In the genomic region with DNA sequence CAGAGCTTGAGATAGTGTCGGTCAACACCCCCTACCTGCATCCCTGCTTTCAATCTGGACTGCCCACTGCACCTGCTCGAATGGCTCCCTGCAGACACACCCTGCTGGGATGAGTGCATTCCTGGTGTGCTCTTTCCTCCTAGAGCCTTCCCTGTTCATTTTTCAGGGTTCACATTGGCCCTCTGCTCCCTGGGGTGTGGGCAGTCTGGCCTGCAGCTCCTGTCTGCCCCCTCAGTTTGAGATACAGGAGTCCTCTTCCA, we compare ENCODE assay signal across 8 mouse cellular contexts. TPM values are rescaled to one million over a fixed set of nuclear protein-coding genes. Genes with fewer than 3 reads are reported as not detected.
DNase-seq lines count a peak whose midpoint lies in the region; ATAC-seq and TF ChIP-seq lines count a peak whose summit lies in the region.
"Had no signal": no experiment of that assay in that cellular context is flagged by ENCODE, and none has a peak within 500 bp of the region (broad histone marks: within the 10 kb centered on the region; RNA-seq: fewer than 3 reads in every experiment).

No protein-coding gene starts in this region.

- no peak overlapping the region for H3K27ac ChIP-seq in limb, embryonic 13.5 days
- H3K27ac ChIP-seq in limb, embryonic 10.5 days, result no peak overlapping the region
- H3K27ac ChIP-seq in embryonic facial prominence, embryonic 14.5 days (replicated peaks; ENCODE audit: low read depth, low read length), result no peak overlapping the region
- peak overlapping the region; percentile 28 for H3K27ac ChIP-seq in intestine, embryonic 15.5 days

- H3K4me3 ChIP-seq in limb, embryonic 13.5 days, result peak overlapping the region; percentile 57
- H3K4me3 ChIP-seq in limb, embryonic 10.5 days, result no peak overlapping the region
- H3K4me3 ChIP-seq in embryonic facial prominence, embryonic 14.5 days (ENCODE audit: low read depth, low read length), result 0 out of 2 replicates have a peak overlapping the region, but pooled peaks have one; percentile 68
- H3K4me3 ChIP-seq in intestine, embryonic 15.5 days (replicated peaks), result peak overlapping the region; percentile 62
- peak overlapping the region; percentile 39 for H3K4me3 ChIP-seq in myocyte

- no peaks in the 10 kb centered on the region for H3K79me2 ChIP-seq in myocyte (ENCODE audit: control insufficient read depth, insufficient read depth)

- WGBS in limb, embryonic 13.5 days, result 12% methylated on average over 2 of the region's 2 CpGs
- 27% methylated on average over 2 of the region's 2 CpGs for WGBS in limb, embryonic 10.5 days
- WGBS in embryonic facial prominence, embryonic 14.5 days, result 6% methylated on average over 2 of the region's 2 CpGs
- 7% methylated on average over 2 of the region's 2 CpGs for WGBS in intestine, embryonic 15.5 days

- no peak for TF ChIP-seq POLR2A in myocyte (IDR thresholded peaks at IDR 0.05; ENCODE audit: insufficient read length, low read depth)

- H3K4me1 ChIP-seq in limb, embryonic 13.5 days, result peaks cover 12% of the 10 kb centered on the region
- peaks cover 20% of the 10 kb centered on the region for H3K4me1 ChIP-seq in limb, embryonic 10.5 days
- H3K4me1 ChIP-seq in embryonic facial prominence, embryonic 14.5 days (ENCODE audit: control insufficient read depth, insufficient read depth, low read length), result peaks cover 11% of the 10 kb centered on the region; the same call in 1 of the 2 replicates
- 0 out of 2 replicates have a peak, but pooled peaks cover 9% of the 10 kb centered on the region for H3K4me1 ChIP-seq in intestine, embryonic 15.5 days (replicated peaks)

- no peaks in the 10 kb centered on the region for H3K9me3 ChIP-seq in limb, embryonic 13.5 days
- no peaks in the 10 kb centered on the region for H3K9me3 ChIP-seq in limb, embryonic 10.5 days (replicated peaks)
- no peaks in the 10 kb centered on the region for H3K9me3 ChIP-seq in embryonic facial prominence, embryonic 14.5 days (ENCODE audit: control insufficient read depth, low read length)
- no peaks in the 10 kb centered on the region for H3K9me3 ChIP-seq in intestine, embryonic 15.5 days

- peak overlapping the region; percentile 92; the same call in 1 of the 2 replicates for H3K4me2 ChIP-seq in limb, embryonic 13.5 days (replicated peaks)
- H3K4me2 ChIP-seq in embryonic facial prominence, embryonic 14.5 days (ENCODE audit: low read depth, low read length), result peak overlapping the region; percentile 96
- H3K4me2 ChIP-seq in intestine, embryonic 15.5 days (replicated peaks), result peak overlapping the region; percentile 88
- peak overlapping the region; percentile 75 for H3K4me2 ChIP-seq in myocyte (ENCODE audit: low read depth)

- no peak overlapping the region for H3K9ac ChIP-seq in limb, embryonic 13.5 days
- H3K9ac ChIP-seq in embryonic facial prominence, embryonic 14.5 days (ENCODE audit: low read depth, low read length), result peak overlapping the region; percentile 71; the same call in 1 of the 2 replicates
- H3K9ac ChIP-seq in intestine, embryonic 15.5 days, result peak overlapping the region; percentile 20; the same call in 1 of the 2 replicates

- DNase-seq in limb, embryonic 10.5 days (ENCODE audit: low spot score), result no peak
- no peak for DNase-seq in embryonic facial prominence, embryonic 14.5 days (ENCODE audit: low spot score)
- no peak for DNase-seq in frontal cortex, postnatal 14 days (ENCODE audit: low spot score in 2 of 2)

- no peak overlapping the region for H3ac ChIP-seq in myocyte (ENCODE audit: control insufficient read depth, insufficient read length)

- no peak for ATAC-seq in limb, embryonic 13.5 days (ENCODE audit: low FRiP score, low read depth)
- no peak for ATAC-seq in embryonic facial prominence, embryonic 14.5 days (ENCODE audit: low read depth)
- peak; percentile 67 for ATAC-seq in intestine, embryonic 15.5 days
- no peak for ATAC-seq in granulocyte monocyte progenitor cell, adult 5-6 weeks (replicated peaks; ENCODE audit: poor library complexity, severe bottlenecking)

- no peaks in the 10 kb centered on the region for H3K36me3 ChIP-seq in limb, embryonic 13.5 days
- no peaks in the 10 kb centered on the region for H3K36me3 ChIP-seq in limb, embryonic 10.5 days
- no peaks in the 10 kb centered on the region for H3K36me3 ChIP-seq in embryonic facial prominence, embryonic 14.5 days (ENCODE audit: control insufficient read depth, insufficient read depth, low read length)
- no peaks in the 10 kb centered on the region for H3K36me3 ChIP-seq in intestine, embryonic 15.5 days
- H3K36me3 ChIP-seq in myocyte (ENCODE audit: control insufficient read depth, insufficient read depth), result no peaks in the 10 kb centered on the region

- H3K27me3 ChIP-seq in limb, embryonic 13.5 days, result peaks cover 94% of the 10 kb centered on the region
- H3K27me3 ChIP-seq in limb, embryonic 10.5 days (ENCODE audit: low read depth, poor library complexity, severe bottlenecking), result peaks cover 97% of the 10 kb centered on the region
- H3K27me3 ChIP-seq in embryonic facial prominence, embryonic 14.5 days (replicated peaks; ENCODE audit: control insufficient read depth, insufficient read depth, low read length), result peaks cover 15% of the 10 kb centered on the region; the same call in 1 of the 2 replicates
- no peaks in the 10 kb centered on the region for H3K27me3 ChIP-seq in intestine, embryonic 15.5 days (replicated peaks)
- H3K27me3 ChIP-seq in myocyte (ENCODE audit: control insufficient read depth, insufficient read depth, insufficient read length), result no peaks in the 10 kb centered on the region

TF ChIP-seq in myocyte, 11 proteins besides CTCF, POLR2A, EP300 and RAD21:
- peak in 1 of 3 experiments; percentile 34 for TF ChIP-seq MYOG (IDR thresholded peaks at IDR 0.05; ENCODE audit: control insufficient read depth in 1 of 3, insufficient read depth in 1 of 3, insufficient read length in 2 of 3, low read depth in 2 of 3)
- TF ChIP-seq MYOD1 (IDR thresholded peaks at IDR 0.05; ENCODE audit: control insufficient read depth in 1 of 3, insufficient read length in 2 of 3, low read depth in 2 of 3), result peak in 1 of 3 experiments; percentile 24
- no peak for TF ChIP-seq SRF (IDR thresholded peaks at IDR 0.05; ENCODE audit: control insufficient read depth, insufficient read length, low read depth)
TF ChIP-seq in myocyte: peak in this region for 2.

RNA-seq across cellular contexts. Expression of gene Phf19, which starts 0.9 kb away (rescaled TPM):
- 1.6 and 2.6 TPM in 2 replicates for polyA plus RNA-seq in limb, embryonic 13.5 days (2015; fragmentation: Nextera tagmentation; extraction: Ambion mirVana)
- 0.50 and 0.60 TPM in 2 replicates for polyA plus RNA-seq in limb, embryonic 10.5 days (2016; fragmentation: Nextera tagmentation; extraction: Ambion mirVana)
- 10.8 and 12.2 TPM in 2 replicates for polyA plus RNA-seq in embryonic facial prominence, embryonic 14.5 days (2014; fragmentation: Nextera tagmentation; extraction: Ambion mirVana)
- 8.0 TPM in 2 replicates for polyA plus RNA-seq in intestine, embryonic 15.5 days (2015; fragmentation: Nextera tagmentation; extraction: Ambion mirVana)
- 4.3 TPM for polyA plus RNA-seq in myocyte (2012; fragmentation: generic; extraction: Trizol)
- 22.6 and 25.9 TPM in 2 replicates for total RNA-seq in granulocyte monocyte progenitor cell, adult 5-6 weeks (2014; fragmentation: Nextera tagmentation)
- total RNA-seq in granulocyte monocyte progenitor cell, adult 5-6 weeks (2017), result 5.9 and 7.9 TPM in 2 replicates

RNA-seq across cellular contexts. Expression of gene Psmd5, which starts 40.0 kb away (rescaled TPM):
- 101 and 102 TPM in 2 replicates for polyA plus RNA-seq in limb, embryonic 13.5 days (2015; fragmentation: Nextera tagmentation; extraction: Ambion mirVana)
- polyA plus RNA-seq in limb, embryonic 10.5 days (2016; fragmentation: Nextera tagmentation; extraction: Ambion mirVana), result 128 and 131 TPM in 2 replicates
- 92.3 and 102 TPM in 2 replicates for polyA plus RNA-seq in embryonic facial prominence, embryonic 14.5 days (2014; fragmentation: Nextera tagmentation; extraction: Ambion mirVana)
- 88.7 and 98.0 TPM in 2 replicates for polyA plus RNA-seq in intestine, embryonic 15.5 days (2015; fragmentation: Nextera tagmentation; extraction: Ambion mirVana)
- polyA plus RNA-seq in myocyte (2012; fragmentation: generic; extraction: Trizol), result 27.2 TPM
- total RNA-seq in granulocyte monocyte progenitor cell, adult 5-6 weeks (2014; fragmentation: Nextera tagmentation), result 64.4 and 67.3 TPM in 2 replicates
- 36.8 and 60.4 TPM in 2 replicates for total RNA-seq in granulocyte monocyte progenitor cell, adult 5-6 weeks (2017)

RNA-seq across cellular contexts. Expression of gene Cutal, which starts 40.6 kb away (rescaled TPM):
- 0.09 and 0.26 TPM in 2 replicates for polyA plus RNA-seq in limb, embryonic 13.5 days (2015; fragmentation: Nextera tagmentation; extraction: Ambion mirVana)
- 0.06 TPM in 1 of 2 replicates, not detected in the other for polyA plus RNA-seq in limb, embryonic 10.5 days (2016; fragmentation: Nextera tagmentation; extraction: Ambion mirVana)
- 0.09 TPM in 1 of 2 replicates, not detected in the other for polyA plus RNA-seq in embryonic facial prominence, embryonic 14.5 days (2014; fragmentation: Nextera tagmentation; extraction: Ambion mirVana)
- polyA plus RNA-seq in intestine, embryonic 15.5 days (2015; fragmentation: Nextera tagmentation; extraction: Ambion mirVana), result 5.7 and 6.8 TPM in 2 replicates
- not detected for polyA plus RNA-seq in myocyte (2012; fragmentation: generic; extraction: Trizol)
- total RNA-seq in granulocyte monocyte progenitor cell, adult 5-6 weeks (2014; fragmentation: Nextera tagmentation), result not detected in 2 replicates
- total RNA-seq in granulocyte monocyte progenitor cell, adult 5-6 weeks (2017), result not detected in 2 replicates
- polyA plus RNA-seq: neural tube, embryonic 14.5 days had no signal

RNA-seq across cellular contexts. Expression of gene Traf1, which starts 46.8 kb away (rescaled TPM):
- 3.3 TPM in 2 replicates for polyA plus RNA-seq in limb, embryonic 13.5 days (2015; fragmentation: Nextera tagmentation; extraction: Ambion mirVana)
- polyA plus RNA-seq in limb, embryonic 10.5 days (2016; fragmentation: Nextera tagmentation; extraction: Ambion mirVana), result not detected in 2 replicates
- polyA plus RNA-seq in embryonic facial prominence, embryonic 14.5 days (2014; fragmentation: Nextera tagmentation; extraction: Ambion mirVana), result 3.9 and 5.7 TPM in 2 replicates
- polyA plus RNA-seq in intestine, embryonic 15.5 days (2015; fragmentation: Nextera tagmentation; extraction: Ambion mirVana), result 2.5 TPM in 2 replicates
- 1.1 TPM for polyA plus RNA-seq in myocyte (2012; fragmentation: generic; extraction: Trizol)
- not detected in 2 replicates for total RNA-seq in granulocyte monocyte progenitor cell, adult 5-6 weeks (2014; fragmentation: Nextera tagmentation)
- total RNA-seq in granulocyte monocyte progenitor cell, adult 5-6 weeks (2017), result 0.09 and 0.15 TPM in 2 replicates
